Mouse (Mus musculus): ENCODE measurements around the gene Wdr70. TPM values are rescaled to one million over a fixed set of nuclear protein-coding genes. Genes with fewer than 3 reads are reported as not detected.

The Wdr70 gene
- total and polyA plus RNA-seq, 3 experiments, result 21.9 to 37.1 (median 23.6) TPM

DNA sequence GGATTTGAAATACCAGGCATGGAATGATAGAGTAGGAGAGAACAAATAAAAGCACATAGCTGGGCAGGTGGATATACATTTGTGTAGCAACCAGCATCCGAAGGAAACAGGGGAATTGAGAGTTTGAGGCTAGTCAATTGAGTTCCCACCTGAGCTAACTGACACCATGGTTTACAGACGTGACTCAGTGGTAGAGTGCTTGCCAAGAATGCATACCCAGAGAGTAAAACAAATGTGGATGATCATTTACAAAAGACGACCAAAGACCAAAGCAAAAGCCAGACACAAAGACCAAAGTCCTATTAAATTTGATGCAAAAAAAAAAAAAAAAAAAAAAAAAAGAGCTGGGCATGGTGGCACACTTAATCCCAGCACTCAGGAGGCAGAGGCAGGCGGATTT is 175.7 kb downstream of the Wdr70 start:
- dilution Hi-C loops (cut with MboI; ENCODE audit: extremely low pct_ligation_motif_present, extremely low pct_unique_long_range_greater_than_20kb, low sequenced_read_pairs), result no loop called here
- Histone ChIP-seq H3K27me3 (replicated peaks) (no peaks in the 10 kb centered on the region), H3K27ac (ENCODE audit: insufficient read depth, low read depth) (no peak overlapping the region), H3K4me3 (replicated peaks in 1 of 3; ENCODE audit: low read depth in 2 of 3, low read length in 2 of 3, poor library complexity in 1 of 3) (no peak overlapping the region), H3K79me2 (replicated peaks; ENCODE audit: control insufficient read depth, extremely low read depth, insufficient read depth, poor library complexity, severe bottlenecking) (no peaks in the 10 kb centered on the region), H3K36me3 (replicated peaks in 1 of 2; ENCODE audit: control insufficient read depth in 1 of 2, insufficient read depth in 1 of 2, low read length in 1 of 2) (peaks cover 0 to 34% of the 10 kb centered on the region in 2 experiments), H3K9ac (ENCODE audit: insufficient read depth, low read depth) (no peak overlapping the region), H3K4me2 (ENCODE audit: insufficient read depth, low read depth, poor library complexity, severe bottlenecking) (no peak overlapping the region), H3K4me1 (ENCODE audit: control insufficient read depth in 1 of 2, insufficient read depth in 2 of 2) (peaks cover 0 to 8% of the 10 kb centered on the region in 2 experiments; a peak in 1 of 4 replicates), H3K9me3 (replicated peaks; ENCODE audit: low read length) (no peaks in the 10 kb centered on the region)
- TF ChIP-seq ZMIZ1 (IDR thresholded peaks at IDR 0.05; ENCODE audit: low read depth, low read length) (no peak), SMC3 (IDR thresholded peaks at IDR 0.05; ENCODE audit: low read depth, low read length) (no peak), NELFE (IDR thresholded peaks at IDR 0.05; ENCODE audit: low read depth, low read length) (no peak), TCF12 (IDR thresholded peaks at IDR 0.05; ENCODE audit: low read depth, low read length) (no peak), RCOR1 (conservative IDR thresholded peaks at IDR 0.05; ENCODE audit: low read depth, low read length) (no peak), MAFK (IDR thresholded peaks at IDR 0.05; ENCODE audit: insufficient replicate concordance, low read length) (no peak), ELF1 (IDR thresholded peaks at IDR 0.05; ENCODE audit: low read depth, low read length) (no peak), SIN3A (IDR thresholded peaks at IDR 0.05; ENCODE audit: low read length) (no peak), UBTF (IDR thresholded peaks at IDR 0.05; ENCODE audit: low read depth, low read length) (no peak), GABPA (IDR thresholded peaks at IDR 0.05; ENCODE audit: insufficient replicate concordance, low read depth, low read length) (no peak), MAX (IDR thresholded peaks at IDR 0.05; ENCODE audit: low read length) (no peak), POLR2A (IDR thresholded peaks at IDR 0.05; ENCODE audit: low read depth, low read length) (no peak), ZNF384 (IDR thresholded peaks at IDR 0.05; ENCODE audit: low read depth, low read length) (no peak), USF2 (conservative IDR thresholded peaks at IDR 0.05; ENCODE audit: low read depth, low read length) (no peak), KAT2A (IDR thresholded peaks at IDR 0.05; ENCODE audit: insufficient replicate concordance, low read length) (no peak), PAX5 (IDR thresholded peaks at IDR 0.05; ENCODE audit: low read length) (no peak), ZC3H11A (IDR thresholded peaks at IDR 0.05; ENCODE audit: low read depth, low read length) (no peak), HCFC1 (IDR thresholded peaks at IDR 0.05; ENCODE audit: low read depth, low read length) (no peak), USF1 (IDR thresholded peaks at IDR 0.05; ENCODE audit: low read depth, low read length) (no peak), NRF1 (IDR thresholded peaks at IDR 0.05; ENCODE audit: low read depth, low read length) (no peak)
- no peak for DNase-seq (ENCODE audit: extremely low read depth)
- in situ Hi-C loops (cut with MboI; ENCODE audit: low pct_ligation_motif_present, low pct_unique_long_range_greater_than_20kb, low sequenced_read_pairs), result no loop called here

DNA sequence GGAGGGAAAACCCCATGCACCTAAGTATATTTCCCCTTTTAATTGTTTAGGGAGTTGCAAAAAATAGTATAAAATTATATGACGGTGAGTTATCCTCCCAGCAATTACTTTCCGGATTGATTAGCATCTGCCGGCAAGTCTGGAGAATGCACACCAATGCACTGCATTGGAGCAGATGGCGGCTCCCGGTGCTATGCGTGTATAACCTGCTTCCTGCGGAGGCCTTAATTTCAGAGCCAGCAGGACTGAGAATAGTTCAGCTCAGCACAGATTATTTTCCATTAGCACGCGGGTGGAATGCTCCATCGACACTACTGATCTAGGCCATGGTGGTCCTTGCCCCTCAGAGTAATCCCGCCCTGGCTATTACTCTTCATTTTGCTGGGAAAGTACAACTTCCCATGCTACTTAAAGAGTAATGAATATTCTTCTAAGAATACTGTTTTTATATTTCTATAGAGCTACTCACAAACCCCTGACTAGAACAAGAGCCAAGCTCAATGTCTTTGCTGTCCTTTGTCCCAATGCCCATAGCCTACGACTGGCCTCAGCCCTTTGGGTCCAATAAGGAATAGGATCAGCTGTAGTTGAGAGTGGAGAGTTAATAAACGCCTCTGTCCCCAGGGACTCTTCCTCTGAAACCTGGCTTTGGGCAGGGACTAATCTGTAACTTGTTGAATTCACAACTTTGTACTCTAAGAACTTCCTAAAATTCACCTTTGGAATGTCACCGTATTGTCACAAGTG is 176.5 kb downstream of the Wdr70 start:
- DNase-seq (ENCODE audit: extremely low read depth), result no peak
- Histone ChIP-seq H3K79me2 (replicated peaks; ENCODE audit: control insufficient read depth, extremely low read depth, insufficient read depth, poor library complexity, severe bottlenecking) (no peaks in the 10 kb centered on the region), H3K27ac (ENCODE audit: insufficient read depth, low read depth) (no peak overlapping the region), H3K4me1 (ENCODE audit: control insufficient read depth in 1 of 2, insufficient read depth in 2 of 2) (peaks cover 0 to 8% of the 10 kb centered on the region in 2 experiments; a peak in 1 of 4 replicates), H3K9me3 (replicated peaks; ENCODE audit: low read length) (no peaks in the 10 kb centered on the region), H3K27me3 (replicated peaks) (no peaks in the 10 kb centered on the region), H3K4me2 (ENCODE audit: insufficient read depth, low read depth, poor library complexity, severe bottlenecking) (no peak overlapping the region), H3K36me3 (replicated peaks in 1 of 2; ENCODE audit: control insufficient read depth in 1 of 2, insufficient read depth in 1 of 2, low read length in 1 of 2) (peaks cover 0 to 37% of the 10 kb centered on the region in 2 experiments), H3K9ac (ENCODE audit: insufficient read depth, low read depth) (no peak overlapping the region), H3K4me3 (replicated peaks in 1 of 3; ENCODE audit: low read depth in 2 of 3, low read length in 2 of 3, poor library complexity in 1 of 3) (no peak overlapping the region)
- in situ Hi-C loops (cut with MboI; ENCODE audit: low pct_ligation_motif_present, low pct_unique_long_range_greater_than_20kb, low sequenced_read_pairs), result no loop called here
- dilution Hi-C loops (cut with MboI; ENCODE audit: extremely low pct_ligation_motif_present, extremely low pct_unique_long_range_greater_than_20kb, low sequenced_read_pairs), result no loop called here
- TF ChIP-seq CHD1 (IDR thresholded peaks at IDR 0.05; ENCODE audit: low read depth, low read length) (no peak), E2F4 (IDR thresholded peaks at IDR 0.05; ENCODE audit: insufficient replicate concordance, low read depth, low read length) (no peak), RAD21 (IDR thresholded peaks at IDR 0.05; ENCODE audit: low read depth, low read length) (no peak), ZC3H11A (IDR thresholded peaks at IDR 0.05; ENCODE audit: low read depth, low read length) (no peak), GABPA (IDR thresholded peaks at IDR 0.05; ENCODE audit: insufficient replicate concordance, low read depth, low read length) (no peak), MAX (IDR thresholded peaks at IDR 0.05; ENCODE audit: low read length) (no peak), CHD2 (IDR thresholded peaks at IDR 0.05; ENCODE audit: low read length) (no peak), ZNF384 (IDR thresholded peaks at IDR 0.05; ENCODE audit: low read depth, low read length) (no peak), USF1 (IDR thresholded peaks at IDR 0.05; ENCODE audit: low read depth, low read length) (no peak), ELF1 (IDR thresholded peaks at IDR 0.05; ENCODE audit: low read depth, low read length) (no peak), BHLHE40 (IDR thresholded peaks at IDR 0.05; ENCODE audit: low read depth, low read length) (no peak)
